Mouse (Mus musculus) gastrocnemius, adult 8-10 months (tissue): ENCODE data around the gene Slc29a1. TPM values are rescaled to one million over a fixed set of nuclear protein-coding genes. Genes with fewer than 3 reads are reported as not detected.
"Not testable (repeated sequence)": the region's sequence is repeated elsewhere in the genome, so short reads cannot be mapped to it uniquely, and the experiment has no call there.

ENCODE experiments used
- DNase-seq, 2 experiments: peaks; one replicate each; pipeline ENCODE4 v3.0.0; 2022; ENCODE audit warnings: low spot score in 2 of 2
- total RNA-seq, 4 experiments: library from RNA; stranded (reverse); gene quantifications; 2 replicates each; pipeline ENCODE4 v1.2.4; 2022

Slc29a1 gene
- 10 to 100 TPM; 26.6 to 31.2 (median 27.2) TPM for total RNA-seq

DNA sequence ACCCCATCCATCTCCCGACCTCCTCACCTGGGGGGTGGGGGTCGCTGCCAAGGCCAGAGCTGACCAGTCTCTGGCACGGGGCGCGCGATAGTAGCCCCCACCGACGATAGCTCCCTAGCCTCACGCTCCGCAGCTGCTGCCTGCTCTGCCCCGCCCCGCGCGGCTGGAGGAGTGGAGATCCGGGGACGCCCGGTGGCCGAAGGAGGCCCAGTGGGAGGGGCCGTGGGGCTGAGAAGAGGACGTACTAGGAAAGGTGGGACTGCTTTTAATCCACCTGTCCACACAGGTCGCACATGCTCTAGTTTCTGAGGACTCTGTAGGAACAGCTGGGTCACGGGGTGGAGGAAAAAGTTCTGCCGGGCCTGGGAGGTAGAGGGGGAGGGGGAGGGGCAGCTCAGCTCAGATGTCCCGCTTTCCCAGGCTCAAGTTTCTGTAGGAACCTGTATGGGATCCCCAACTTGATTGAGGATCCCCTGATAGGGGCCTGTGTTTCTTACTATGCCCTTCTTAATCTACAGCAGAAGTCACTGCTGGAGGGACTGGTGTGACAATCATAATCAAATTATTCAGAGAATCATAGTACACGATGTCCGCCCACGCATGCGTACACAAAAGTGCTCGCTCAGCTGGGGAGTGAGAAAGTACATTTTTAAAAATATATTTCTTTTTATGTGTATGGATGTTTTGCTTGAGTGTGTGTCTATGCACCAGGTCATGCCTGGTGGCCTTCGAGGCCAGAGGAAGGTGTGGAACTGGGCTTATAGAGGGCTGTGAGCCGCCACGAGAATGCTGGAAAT is at the start of gene Slc29a1:
Gene Slc29a1 (minus strand): TSS at position 161 of the 797 bp plus-strand sequence.
- peak; percentile 70 to 78 for DNase-seq

DNA sequence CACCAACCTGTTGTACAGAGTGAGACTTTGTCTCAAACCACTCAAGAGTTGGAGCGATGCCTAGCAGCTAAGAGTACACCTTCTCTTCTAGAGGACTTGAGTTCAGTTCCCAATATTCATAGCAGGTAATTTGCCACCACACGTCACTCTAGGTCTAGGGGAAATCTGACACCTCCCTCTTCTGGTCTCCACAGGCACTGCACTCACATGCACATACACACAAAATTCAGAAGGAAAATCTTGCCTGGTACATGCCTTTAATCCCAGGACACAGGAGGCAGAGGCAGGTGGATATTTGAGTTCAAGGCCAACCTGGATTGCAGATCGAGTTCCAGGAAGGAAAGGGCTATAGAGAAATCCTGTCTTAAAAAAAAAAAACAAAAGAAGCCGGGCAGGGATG is 44.8 kb upstream of the Slc29a1 start:
- no peak for DNase-seq

- DNase-seq: peak; percentile 35 to 45
Measured at GRCm38 (mm10) chr17:45642701-45643100, 43.3 kb upstream of the Slc29a1 start.

DNA sequence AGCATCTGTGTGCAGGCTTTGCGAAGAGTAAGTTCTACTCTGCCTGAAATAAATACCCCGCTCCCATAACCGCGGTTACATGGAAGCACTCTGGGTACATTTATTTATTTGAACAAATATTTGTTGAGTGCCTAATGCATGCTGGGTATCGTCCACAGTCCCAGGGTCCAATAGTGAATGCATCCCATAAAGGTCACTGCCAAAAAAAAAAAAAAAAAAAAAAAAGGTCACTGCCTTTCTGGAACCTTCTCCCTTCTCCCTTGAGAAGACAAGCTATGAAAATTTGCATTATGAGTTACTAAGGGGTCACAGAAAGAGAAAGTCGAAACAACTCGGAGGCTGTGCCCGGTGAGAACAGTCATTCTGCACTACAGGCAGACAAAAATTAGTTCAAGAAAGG is 42.6 kb upstream of the Slc29a1 start:
- no peak for DNase-seq

DNA sequence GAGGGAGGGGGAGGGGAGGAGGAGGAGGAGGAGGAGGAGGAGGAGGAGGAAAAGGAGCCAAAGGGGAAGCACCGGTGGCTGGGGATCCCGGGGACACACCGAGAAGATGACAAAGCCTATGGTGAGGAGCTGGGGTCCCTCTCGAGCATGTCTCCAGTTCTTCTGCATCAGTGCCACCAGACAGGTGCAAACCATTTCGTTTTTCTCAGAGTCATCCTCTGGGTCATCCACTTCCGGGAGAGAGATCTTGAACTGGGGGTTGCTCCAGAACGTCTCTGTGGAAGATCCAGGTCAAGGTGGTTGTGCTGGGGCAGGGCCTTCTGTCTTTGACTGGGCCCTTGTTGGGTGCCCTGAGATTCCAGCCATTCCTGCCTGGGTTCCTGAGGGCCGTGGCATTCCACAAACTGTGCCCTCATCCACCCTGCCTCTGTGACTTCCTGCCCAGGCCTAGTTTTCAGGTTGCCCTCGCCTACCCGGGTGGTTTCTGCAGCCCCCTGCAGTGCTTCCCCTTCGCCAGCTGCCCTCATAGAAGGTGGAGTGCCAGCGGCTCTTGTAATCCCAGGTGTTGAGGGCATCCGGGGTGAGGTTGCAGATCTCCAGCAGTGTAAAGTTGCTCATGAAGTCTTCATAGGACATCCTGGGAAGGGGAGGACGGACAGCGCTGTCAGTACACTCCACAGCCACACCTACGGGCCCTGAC is 39.3 kb upstream of the Slc29a1 start:
- no peak for DNase-seq

DNA sequence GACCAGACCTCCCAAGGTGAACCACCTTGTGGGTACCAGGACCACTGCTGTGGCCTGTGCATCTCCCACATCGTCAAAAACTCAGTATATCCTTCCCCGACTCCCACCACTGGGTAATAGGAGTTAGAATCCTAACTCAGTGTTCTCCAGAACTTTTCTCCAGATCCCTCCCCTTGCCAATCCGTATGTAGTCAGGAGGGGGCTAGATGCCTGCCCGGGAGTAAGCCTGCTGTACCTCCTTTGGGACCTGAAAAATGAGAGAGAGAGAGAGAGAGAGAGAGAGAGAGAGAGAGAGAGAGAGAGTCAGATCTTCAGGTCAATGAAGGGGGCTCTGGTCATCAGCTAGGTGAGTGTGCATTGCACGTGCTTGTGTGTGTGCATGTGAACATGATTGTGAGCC is 34.6 kb upstream of the Slc29a1 start:
- DNase-seq: no peak

DNA sequence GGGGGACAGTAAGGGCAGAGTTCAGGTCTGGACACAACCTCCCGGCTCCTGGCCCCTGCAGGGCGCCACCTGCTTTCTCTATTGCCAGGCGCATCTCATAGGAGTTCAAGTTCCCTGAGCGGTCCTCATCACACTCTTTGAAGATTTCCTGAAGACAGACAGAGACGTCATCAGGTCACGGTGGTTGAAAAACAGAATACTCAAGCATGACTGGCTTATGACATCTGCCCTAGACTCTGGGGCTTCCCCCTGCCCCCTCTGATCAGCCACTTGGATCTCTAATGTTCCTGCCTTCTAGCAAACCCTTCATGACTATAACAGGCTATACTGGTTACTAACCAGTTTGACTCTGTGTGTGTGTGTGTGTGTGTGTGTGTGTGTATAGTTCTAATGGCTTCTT is 32.5 kb upstream of the Slc29a1 start:
- no peak for DNase-seq

- no peak for DNase-seq
Measured at GRCm38 (mm10) chr17:45630992-45631391, 31.6 kb upstream of the Slc29a1 start.

- peak; percentile 49 for DNase-seq
Measured at GRCm38 (mm10) chr17:45629861-45630694, 30.7 kb upstream of the Slc29a1 start.

DNA sequence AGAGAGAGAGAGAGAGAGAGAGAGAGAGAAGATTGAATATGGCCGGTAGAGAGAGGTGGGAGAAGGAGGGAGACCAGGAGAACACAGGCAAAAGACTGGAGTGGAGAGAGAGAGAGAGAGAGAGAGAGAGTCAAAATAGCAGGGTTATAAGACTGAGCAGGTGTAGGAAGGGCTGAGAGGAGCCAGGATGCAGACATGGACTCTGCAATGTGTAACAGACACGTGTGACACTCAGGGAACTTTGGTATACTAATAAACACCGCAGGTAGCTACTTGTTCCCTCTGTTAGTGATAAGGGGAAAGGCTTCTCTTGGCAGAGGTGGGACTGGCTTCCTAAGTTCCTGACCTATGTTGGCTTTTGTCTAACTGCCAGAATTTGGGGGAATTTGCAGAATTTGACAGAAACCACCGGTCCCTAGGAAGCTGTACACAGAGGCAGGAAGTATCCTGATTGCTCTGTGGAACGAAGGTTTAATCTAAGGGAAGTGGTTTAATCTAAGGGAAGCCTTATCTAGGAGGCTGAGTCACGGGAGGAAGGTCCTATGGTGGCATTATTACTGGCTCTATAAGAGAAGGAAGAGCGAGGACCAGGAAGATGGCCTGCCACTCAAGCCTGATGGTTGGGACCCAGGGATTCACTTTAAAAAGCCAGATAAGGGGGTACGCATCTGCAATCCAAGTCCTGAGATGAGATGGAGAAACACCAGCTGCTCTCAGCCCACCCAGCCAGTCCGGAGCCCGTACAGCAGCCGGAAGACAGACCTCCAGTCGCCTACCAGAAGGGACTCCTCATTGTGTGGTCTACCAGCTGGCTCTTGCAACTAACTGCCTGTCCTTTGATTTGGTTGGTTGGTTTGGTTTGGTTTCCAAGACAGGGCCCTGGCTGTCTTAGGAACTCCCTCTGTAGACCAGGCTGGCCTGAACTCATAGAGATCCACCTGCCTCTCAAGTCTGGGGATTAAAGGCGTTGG is 29.8 kb upstream of the Slc29a1 start:
- DNase-seq: no peak

DNA sequence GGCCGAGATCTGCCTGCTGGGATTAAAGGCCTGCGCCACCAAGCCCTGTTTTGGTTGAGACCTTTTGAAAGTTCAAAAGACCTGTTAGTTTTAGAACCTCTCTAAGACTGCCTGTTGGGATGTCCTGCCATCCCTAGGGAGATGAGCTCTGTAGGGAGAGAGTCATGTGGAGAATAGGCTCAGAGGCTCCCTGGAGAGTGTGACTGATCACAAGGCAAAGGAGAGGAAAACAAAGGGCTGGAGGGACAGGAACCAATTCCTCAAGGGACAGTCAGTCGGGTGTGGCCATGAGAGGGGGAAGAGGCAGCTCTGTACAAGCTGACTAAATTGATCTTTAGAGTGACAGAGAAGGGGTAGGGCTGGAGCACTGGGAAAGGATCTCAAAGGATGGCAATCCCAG is 28.8 kb upstream of the Slc29a1 start:
- no peak for DNase-seq

DNA sequence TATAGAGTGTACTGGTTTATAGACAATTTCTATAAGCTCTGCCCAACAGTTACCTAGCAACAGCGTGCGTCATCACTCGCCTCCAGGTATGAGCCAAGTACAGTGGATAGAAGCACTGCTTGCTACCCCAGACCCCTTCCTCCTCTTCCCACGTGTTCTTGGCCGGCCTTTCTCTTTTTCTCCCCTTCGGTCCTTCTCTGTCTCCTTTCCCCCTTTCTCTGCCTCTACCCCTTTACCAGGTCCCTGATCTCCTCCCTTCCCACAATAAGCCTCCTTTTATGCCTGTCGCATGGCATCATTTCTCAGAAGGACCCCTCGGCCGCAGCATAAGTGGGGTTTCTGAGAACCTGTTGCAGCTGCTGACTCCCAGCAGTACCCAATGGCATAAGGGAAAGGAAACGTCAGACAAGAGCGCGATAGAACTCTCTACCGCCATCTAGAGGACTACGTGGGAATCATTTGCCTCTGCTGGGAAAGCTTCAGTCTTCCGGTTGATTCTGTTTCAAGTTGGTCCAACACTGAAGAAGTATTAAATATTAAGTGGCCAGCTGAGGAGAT is 27.2 kb upstream of the Slc29a1 start:
- peak; percentile 49 to 55 for DNase-seq

DNA sequence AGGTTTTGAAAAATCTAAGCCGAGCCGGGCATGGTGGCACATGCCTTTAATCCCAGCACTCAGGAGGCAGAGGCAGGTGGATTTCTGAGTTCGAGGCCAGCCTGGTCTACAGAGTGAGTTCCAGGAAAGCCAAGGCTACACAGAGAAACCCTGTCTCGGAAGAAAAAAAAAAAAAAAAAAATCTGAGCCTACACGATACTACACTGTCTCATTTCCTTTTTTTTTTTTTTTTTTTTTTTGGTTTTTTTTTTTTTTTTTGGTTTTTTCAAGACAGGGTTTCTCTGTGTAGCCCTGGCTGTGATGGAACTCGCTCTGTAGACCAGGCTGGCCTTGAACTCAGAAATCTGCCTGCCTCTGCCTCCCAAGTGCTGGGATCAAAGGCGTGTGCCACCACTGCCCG is 24.0 kb upstream of the Slc29a1 start:
- not testable (repeated sequence) for DNase-seq

DNA sequence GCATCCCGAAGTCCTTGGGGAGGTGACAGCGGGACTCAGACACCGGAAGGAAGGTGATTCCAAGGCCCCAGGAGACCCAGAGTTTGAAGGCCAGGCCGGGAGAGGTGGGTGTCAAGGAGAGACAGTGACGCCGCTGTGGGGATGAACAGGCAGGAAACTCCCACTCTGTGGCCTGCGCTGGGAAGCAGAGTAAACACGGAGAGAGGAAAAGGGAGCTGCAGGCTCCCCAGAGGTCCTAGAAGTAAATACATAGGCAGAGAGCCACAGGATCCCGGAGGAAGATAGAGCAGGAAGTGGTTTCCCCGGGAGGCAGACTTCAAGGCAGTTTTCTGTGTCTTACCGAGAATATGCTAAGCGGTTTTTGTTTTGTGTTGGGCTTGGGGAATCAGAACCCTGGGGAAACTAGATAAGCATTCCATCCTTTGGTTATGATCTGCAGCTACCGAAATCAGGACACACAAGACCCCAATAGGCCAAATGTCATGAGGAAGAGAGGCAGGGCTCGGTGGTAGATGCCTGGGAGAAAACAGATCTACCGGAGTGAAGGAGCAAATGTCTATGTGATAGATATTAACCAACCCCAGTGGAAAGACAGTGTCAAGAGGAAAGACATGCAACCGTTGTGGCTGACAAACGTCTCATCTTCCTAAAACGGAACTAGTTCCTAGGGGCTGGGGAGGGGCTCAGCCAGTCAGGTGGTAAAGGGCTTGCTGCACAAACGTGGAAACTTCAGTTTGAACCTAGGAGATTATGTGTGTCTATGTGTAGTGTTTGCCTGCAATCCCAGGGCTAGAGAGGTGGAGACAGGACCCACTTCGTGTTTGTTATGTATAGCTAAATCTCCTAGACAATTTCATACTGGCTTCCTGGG is 20.2 kb upstream of the Slc29a1 start:
- no peak for DNase-seq

- DNase-seq: no peak
Measured at GRCm38 (mm10) chr17:45618941-45619385, 19.6 kb upstream of the Slc29a1 start.

- DNase-seq: no peak
Measured at GRCm38 (mm10) chr17:45617655-45618054, 18.2 kb upstream of the Slc29a1 start.

- DNase-seq: no peak
Measured at GRCm38 (mm10) chr17:45616679-45617078, 17.3 kb upstream of the Slc29a1 start.

DNA sequence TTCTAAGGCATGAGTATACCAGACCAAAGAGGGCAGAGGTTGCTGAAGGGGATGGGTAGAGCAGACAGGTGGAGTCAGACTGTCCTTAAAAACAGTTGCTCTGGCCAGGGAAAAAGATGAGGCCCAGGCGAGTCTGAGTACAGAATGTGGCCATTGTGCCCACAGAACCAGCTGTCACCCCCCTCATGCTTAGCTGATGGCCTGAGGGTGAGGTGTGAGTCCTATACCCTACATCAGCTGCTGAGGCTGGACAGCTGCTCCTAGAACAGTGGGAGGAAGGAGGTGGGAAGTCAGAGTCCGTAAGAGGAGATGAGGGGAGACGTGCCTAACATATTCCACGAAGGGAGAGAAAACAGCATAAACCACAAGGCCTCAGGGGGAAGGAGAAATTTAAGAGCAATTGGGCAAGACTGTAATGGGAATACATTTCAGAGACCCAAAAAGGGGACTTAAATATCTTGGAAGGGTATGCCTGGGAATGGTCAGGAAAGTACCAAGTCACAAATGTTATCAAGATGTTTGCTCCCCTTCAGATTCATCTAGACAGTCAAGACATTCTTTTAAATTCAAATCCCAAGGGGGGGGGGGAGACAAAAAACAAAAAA is 16.7 kb upstream of the Slc29a1 start:
- no peak for DNase-seq

DNA sequence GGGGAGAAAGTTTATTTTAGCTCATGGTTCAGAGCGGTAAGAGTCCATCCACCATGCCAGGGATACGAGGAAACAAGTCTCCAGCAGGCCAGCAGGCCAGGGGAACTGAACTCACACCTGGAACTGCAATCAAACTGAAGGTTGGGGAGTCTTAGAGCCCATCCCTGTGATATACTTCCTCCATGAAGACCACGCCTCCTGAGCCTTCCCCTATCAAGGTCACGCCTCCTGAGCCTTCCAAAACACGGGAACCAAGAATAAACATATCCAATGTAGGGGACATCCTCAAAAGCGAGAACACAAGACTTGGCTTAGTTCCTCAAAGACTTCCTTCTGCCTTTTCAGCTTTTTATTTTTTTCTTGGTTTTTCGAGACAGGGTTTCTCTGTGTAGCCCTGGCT is 13.5 kb upstream of the Slc29a1 start:
- DNase-seq: no peak
